Mouse (Mus musculus) urinary bladder, postnatal 10 days (tissue): ENCODE results near the gene St3gal3.

ENCODE experiments used
- DNase-seq: peaks from one replicate; pipeline ENCODE4 v3.0.0; 2022; ENCODE audit warnings: low spot score

Gene St3gal3

DNA sequence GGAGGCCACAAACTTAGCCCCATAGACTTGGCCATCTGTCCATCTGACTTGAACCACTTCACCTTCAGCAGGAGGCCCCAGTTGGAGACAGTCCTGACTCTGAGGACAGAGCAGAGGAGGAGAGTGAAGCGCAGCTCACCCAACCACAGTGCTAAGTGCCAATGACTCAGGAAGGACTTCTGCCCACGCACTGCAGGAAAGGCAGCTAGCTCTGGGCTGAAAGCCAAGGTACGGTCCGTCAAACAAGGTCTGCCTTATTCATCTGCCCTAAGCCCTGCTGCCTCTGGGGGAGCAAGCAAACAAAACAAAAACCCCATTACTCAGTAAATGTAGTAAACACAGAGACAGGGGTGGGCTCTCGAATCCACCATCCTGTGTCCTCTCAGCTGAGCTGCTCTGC is 4.2 kb upstream of the St3gal3 start:
- no peak for DNase-seq

DNA sequence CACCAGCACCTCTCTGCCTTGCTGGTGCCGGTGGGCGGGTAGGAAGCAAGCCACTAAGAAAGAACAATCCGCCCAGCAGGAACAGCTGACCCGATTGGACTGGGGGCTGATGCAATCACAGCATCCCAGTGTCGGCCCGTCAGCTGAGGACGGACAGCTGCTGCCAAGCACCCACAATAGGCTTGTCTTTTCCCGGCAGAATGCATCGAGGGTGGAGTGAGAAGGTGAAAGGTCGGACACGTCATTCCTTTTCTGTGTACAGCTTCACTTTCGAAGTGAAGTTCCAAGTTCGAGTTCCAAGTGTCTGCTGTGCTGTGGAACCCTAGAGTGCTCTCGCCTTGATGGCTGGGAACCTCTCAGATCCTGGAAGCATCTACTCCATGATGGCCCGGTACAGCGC is 3.1 kb upstream of the St3gal3 start:
- DNase-seq: no peak

DNA sequence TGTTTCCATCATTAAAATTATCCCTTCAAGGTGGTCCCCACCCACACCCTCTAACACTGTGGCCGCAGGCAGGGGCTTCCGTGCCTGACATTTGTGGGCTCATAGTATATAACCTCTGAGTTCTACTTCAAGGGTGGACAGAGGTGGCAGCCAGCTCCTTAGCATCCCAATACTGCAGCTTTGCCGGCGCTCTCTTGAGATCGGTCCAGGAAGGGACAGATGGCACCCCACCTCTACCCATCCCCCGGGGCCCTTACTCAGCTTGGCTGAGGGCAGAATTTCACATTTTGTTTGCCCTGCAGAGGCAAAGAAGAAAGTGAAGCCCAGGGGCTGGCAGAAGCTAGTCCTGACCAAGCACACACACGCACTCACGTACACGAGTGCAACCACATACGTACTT is 2.6 kb upstream of the St3gal3 start:
- no peak for DNase-seq

DNA sequence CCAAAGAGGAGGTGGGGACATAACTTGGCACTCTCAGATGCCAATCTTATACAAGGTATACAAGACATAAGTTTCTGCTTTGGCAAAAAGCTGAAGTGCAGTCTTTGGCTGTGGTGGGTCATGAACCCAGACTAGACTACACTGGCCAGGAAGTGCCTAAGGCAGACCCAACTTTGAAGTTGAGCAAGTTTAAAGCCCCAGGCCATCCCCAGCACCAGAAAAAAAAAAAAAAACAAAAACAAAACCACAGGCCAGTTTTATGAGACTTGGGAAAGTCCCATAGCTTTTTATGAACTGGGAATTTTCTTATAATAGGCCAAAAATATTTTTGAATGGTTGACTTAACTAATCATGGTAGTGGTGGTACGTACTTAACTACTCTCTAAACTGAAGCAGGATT is 700 bp upstream of the St3gal3 start:
- no peak for DNase-seq

DNA sequence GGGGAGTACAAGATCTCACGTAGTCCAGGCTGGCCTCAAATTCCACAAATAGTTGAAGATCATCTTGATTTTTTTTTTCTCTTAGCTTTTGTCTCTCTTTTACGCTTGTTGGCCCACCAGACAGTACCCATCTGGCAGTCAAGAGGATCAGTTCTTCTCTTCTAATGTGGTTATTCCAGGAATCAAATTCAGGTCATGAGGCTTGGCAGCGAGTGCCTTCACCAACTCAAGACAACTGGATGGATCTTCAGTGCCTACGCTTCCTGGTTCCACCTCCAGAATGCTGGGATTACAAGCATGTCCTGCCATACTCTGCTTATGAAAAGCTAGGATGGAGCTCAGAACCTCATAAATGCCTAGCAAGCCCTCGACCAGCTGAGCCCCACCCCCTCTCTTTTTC is 3.4 kb downstream of the St3gal3 start:
- no peak for DNase-seq

DNA sequence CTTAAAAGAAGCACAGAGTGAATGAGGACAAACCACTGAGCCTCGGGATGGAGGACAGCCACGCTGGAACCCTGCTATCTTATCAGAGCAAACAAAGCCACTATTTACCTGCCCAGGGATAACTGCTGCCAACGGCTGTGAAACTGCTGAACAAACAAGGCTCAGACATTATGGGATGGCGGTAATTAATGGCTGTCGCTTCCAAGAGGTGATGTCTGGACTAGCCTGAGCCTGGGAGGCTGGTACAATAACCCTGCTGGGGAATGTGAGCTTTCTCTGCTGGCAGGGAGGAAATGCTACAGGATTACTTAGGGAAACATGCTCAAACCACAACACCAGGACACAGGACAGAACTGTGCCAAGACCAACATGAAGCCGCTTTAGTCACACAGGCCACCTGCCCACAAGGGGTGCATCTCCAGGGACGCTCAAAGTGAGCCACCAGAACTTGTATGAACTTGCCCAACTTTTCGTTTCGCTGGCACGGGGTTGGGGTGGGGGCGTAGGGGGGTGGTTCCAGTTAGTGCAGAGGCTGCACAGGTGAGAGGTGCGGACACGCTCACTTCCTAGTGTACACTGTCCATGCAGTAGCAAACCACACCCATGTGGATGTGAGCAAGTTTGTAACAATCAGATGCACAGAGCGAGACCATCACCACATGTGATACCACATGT is 11.5 kb downstream of the St3gal3 start:
- no peak for DNase-seq

DNA sequence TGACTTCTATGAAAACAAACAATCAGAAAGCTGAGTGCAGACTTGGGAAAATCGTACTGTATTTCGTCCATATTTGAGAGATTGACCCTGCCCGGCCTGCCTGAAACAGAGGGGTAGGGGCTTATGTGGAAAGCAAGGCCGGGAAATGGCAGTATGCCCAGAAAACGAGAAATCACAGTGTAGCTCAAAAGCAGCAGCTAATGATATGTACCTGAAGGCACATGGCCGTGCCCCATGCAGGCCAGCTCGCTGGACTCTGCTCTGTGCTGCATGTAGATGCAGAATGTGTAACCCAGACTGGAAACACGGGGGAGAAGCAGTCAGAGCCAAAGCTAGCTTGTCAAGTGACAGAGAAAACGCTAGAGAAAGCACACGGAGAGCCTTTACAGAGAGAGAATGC is 12.6 kb downstream of the St3gal3 start:
- DNase-seq: no peak

DNA sequence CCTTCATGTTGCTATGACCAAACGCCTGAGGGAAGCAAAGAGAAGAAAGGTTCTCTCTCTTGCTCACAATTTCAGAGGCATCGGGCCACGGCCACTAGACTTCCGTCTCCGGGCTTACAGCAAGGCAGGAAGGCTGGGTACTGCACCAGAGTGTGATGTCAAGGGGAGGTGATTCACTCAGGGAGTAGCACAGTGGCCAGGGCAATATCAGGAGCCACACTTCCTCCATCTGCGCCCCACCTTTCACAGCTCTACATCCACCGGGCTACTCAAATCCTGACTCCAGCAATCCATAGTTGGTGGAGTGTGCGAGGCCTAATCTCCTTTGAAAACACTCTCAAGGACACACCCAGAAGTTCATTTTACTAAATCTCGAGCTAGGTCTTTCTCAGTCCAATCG is 17.1 kb downstream of the St3gal3 start:
- no peak for DNase-seq

DNA sequence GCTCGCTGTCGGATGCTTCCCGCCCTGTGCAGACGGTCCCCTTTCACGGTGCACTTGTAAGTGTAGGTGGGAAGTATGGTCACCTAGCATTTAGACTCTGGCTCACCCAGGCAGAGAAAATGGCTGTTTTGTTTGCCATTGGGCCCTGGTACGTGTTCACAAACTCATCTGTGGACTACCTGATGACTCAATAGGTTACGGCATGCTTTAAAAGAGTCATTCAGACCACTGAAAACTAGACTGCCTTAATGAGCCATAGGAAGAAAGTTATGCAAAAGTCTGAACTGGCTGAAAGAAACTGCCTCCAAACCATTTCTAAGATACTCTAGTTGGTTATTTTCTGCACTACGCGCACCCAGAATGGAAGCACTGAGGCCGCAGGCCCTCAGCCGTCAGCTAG is 18.6 kb downstream of the St3gal3 start:
- no peak for DNase-seq

DNA sequence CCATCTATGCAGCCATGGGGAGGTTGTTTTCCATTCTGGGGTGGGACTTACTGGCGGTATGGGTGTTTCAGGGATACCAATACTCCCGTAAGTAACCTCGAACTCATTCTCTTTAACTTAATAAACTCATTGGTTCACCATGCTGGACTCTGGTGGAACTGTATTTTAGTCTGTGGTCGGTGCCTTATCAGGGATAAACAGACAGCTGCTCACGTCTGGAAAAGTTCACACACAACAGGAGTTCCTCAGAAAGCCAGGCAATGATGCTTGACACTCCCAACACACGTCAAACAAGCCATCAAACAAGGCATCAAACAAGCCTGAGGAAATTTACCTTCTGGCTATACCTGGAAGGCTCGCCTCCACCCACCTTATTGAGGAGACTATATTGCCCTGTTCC is 19.6 kb downstream of the St3gal3 start:
- no peak for DNase-seq

DNA sequence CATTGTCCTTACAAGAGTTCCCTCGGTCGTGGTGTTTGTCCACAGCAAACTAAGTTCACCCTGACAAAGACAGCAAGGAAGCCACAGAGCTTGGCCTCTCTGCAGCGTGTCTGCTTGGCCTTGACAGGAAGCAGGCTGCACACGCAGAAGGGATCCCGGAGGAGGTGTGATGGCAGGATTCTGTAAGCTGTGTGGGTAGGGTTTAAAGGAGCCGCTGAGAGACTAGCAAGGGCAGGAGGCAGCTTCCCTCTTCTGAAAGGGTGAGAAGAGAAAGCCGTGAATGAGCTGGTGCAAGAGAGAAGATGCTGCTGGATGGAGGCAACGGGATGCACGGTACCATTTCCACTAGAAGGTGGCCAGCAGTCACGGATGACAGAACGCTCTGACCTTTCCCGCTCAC is 22.1 kb downstream of the St3gal3 start:
- DNase-seq: no peak

DNA sequence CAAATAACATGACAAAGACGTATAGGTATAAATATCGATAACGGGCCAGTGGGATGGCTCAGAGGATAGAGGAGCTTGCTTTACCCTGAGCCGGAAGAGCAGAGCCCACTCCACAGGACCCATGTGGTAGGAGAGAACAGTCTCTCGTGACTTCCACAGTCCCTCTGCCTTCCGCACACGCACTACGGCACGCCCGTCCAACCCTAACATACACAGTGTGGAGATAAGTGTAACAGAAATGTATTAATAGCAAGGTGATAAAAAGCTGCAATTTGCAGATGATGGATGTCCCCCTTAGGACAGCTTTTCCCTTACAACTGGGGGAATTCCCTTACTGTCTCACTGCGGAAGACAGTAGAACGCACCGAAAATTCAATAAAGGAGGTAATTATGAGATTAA is 25.1 kb downstream of the St3gal3 start:
- no peak for DNase-seq

DNA sequence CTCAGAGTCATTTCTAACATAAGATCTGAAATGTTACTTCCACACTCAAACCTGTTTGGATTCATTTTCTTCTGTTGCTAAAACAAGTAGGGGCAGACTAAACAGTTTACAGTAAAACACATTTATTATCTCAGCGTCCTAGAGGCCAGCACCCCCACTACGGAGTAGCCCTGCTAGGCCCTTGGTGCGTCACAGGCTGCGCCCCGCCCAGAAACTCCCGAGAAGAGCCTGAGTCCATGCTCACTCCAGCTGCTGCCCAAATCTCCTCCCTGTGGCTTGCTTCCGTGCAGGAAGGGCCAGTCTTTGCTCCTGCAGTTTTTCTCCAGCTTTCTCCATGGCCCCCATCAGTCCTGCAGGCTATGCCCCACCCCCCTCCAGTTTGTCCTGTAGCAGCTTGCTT is 25.9 kb downstream of the St3gal3 start:
- no peak for DNase-seq

DNA sequence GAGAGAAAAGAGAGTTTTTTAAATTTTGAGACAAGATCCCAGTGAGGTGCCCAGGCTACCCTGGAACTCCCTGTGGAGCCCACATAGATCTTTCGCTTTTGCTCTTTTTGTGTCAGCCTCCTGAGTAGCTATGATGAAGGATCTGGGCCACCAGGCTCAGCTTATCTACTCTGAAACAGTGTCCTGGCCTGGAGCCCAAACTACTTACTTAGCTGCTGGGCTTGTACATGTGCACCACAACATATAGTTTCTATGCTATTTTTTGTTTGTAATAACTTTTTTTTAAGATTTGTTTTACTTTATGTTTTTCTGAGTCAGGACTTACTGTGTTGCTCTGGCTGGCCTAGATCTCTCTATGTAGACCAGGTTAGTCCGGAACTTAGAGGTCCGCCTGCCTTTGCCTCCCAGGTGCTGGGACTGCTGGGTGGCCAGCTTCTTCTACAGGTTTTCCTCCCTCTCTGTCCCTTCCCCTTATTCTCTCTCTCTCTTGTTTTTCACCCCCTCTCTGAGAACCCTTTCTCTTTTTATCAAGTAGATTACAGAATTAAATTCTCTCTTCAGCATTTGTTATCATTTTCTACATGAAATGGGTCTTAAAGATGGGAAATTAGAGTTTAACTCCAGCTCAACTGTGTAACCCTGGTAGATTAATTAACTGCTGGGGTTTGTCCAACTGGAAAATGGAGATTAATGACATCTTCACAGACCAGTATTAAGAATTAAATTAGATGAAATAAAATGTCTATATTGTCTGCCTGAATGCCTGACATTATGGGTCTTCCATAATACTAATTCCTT is 29.3 kb downstream of the St3gal3 start:
- DNase-seq: no peak

DNA sequence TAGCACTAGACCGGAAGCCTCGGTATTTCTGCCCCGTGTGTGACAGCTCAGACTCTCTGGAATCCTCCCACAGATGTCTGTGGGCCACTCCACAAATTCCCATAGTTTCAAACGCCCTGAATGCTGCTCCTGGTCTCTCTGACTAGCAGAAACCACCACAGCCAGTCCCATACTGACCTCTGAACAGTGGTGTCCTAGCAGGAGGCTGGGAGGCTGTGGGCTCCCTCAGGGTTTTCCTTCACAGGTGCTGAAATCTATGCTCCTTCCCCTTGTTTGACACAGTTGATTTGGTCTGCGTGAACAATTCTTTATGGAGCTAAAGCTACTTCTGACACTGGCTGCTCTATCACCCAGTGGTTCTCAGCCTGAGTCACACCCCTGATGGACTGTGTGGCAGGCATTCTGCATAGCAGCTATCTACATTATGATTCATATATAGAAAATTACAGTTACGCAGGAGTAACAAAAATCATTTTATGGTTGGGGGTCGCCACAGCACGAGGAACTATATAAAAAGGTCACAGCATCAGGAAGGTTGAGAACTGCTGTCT is 31.4 kb downstream of the St3gal3 start:
- no peak for DNase-seq

DNA sequence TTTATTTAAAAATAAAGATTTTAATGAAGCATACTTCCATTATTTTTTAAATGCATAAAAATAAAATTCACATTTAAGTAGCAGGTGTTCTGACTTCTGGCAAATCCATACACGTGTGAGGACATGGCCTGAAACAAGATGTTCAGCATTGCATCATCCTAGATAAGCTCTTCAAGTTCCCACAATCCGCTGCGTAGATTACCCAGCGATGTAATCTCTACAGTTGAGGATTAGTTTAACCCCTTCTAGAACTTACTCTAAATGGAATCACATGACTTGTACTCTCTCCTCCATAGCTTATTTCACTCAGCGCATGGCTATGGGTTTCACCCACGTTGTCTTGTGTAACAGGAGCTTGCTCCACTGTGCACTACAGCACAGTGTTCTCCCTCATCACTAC is 33.2 kb downstream of the St3gal3 start:
- no peak for DNase-seq

DNA sequence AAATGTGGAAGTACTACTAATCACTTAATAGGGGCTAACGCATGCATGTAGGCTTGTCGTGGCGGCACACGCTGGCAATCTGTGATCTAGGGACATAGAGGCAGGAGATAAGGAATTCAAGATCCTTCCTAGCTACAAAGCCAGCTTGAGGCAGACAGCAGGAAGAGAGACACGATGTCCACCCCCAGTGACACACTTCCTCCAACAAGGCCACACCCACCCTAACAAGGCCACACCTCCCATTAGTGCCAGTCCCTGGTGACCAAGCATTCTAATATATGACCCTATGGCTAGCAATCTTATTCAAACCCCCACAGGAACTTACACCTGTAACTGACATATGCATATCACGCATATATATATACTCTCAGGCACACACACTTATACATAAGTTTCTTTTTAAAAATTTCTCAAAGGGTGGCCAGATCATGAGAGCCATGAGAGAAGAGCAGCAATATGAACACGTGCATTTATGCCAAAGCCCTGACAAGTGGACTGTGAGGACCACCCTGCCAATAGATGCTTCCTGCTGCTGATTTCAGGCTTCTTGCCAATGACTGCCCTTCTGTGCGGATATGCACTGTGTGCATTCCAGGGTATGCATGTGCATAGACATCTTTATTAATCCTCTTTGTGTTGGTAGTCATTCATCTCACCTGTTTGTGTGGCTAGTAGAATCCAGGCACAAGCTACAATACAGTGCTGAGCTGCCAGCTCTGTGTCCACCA is 34.9 kb downstream of the St3gal3 start:
- DNase-seq: no peak

DNA sequence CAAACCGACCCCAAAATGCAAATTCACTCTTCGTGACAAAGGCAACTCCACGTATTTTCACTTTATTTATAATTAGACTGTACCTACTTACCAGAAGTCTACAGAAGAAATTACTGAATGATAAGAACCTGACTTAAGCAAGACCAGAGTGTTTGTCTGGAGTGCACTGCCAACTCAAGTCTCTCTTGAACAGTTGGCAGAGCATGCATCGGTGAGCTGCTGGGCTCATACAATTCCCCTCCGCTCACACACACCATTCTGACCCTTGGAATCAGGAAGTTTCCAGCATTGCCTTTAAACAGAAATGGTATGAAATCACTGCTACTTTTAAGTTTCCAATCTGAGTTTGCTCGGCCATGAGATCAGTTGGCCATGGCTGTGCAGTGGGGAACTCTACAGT is 36.1 kb downstream of the St3gal3 start:
- no peak for DNase-seq

DNA sequence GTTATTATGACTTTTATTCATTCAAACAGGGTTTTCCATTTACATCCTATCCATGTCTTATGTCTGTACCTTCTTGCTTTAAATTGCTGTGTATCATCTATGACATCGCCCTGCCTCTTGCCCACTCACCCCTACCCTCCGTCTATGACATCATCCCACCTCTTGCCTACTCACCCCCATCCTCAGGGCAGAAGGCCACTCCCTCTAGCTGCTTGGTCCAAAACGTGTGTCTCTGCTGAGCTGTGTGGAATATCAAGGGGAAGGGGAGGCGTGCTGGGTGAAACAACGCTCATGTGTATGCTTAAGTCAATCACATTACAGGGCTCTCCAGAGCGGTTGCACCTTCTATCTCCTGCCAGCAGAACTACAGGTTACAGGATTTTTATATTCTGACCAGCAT is 38.6 kb downstream of the St3gal3 start:
- no peak for DNase-seq

DNA sequence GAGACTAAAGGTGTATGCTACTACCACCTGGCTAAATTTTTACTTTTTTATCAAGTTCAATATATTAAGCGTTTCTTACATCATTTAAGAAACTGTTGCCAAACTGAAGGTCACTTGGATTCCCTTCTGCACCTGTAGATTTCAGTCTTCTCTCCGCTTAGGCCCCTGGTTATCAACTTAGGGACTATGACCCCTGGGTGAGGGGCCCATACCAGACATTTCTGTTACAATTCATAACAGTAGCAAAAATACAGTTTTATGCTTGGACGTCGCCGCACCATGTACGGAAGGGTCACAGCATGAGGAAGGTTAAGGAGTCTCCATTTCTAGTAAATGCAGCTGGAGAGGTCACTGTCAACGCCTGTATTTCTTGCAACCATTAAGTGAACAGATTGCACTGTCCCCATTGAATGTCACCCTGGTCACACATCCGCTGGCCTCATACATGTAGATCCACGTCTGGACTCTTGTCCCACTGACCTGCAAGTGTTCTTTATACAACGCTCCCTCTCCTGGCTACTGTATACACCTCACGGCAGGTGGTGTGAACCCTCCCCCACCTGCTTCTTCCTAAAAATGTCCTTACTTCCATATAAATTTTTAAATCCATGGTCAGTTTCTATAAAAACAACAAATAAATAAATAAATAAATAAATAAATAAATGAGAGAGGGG is 41.8 kb downstream of the St3gal3 start:
- no peak for DNase-seq

DNA sequence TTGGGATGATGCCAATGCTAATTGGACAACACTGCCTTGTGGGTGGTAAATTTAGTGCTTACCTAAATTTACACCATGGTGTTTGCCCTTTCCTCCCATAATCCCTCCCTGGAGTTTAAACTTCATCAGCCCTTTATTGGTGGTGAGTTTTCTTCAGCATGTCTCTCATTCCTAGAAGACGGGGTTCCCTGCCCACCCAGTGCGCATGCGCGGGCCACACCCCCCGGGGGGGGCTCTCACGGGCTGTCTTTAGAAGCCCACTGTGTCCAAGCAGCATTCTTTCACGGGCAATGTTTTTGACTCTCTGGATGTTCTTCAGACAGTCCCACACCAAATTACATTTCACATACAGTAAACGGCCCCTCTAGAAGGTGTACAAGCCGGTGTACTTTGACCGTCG is 44.3 kb downstream of the St3gal3 start:
- no peak for DNase-seq

DNA sequence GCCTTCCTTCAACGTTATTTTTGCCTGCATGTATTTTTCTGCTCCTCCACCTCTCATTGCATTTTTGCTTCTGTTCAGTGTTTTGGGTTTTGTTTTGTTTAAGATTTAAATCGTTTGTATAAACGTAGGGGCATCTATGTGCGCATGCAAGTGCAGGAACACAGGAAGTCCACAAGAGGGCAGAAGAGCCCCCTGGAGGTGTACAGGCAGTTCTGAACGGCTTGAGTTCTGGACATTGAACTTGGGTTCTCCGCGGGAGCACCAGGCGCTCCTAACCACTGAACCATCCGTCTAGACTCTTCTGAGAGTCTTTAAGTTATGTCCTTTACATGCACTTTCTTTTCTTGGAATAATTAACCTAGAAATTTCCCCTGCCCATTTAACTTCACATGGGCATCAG is 44.8 kb downstream of the St3gal3 start:
- DNase-seq: no peak
